7 mouse cellular contexts compared by ENCODE assay signal in the genomic region with DNA sequence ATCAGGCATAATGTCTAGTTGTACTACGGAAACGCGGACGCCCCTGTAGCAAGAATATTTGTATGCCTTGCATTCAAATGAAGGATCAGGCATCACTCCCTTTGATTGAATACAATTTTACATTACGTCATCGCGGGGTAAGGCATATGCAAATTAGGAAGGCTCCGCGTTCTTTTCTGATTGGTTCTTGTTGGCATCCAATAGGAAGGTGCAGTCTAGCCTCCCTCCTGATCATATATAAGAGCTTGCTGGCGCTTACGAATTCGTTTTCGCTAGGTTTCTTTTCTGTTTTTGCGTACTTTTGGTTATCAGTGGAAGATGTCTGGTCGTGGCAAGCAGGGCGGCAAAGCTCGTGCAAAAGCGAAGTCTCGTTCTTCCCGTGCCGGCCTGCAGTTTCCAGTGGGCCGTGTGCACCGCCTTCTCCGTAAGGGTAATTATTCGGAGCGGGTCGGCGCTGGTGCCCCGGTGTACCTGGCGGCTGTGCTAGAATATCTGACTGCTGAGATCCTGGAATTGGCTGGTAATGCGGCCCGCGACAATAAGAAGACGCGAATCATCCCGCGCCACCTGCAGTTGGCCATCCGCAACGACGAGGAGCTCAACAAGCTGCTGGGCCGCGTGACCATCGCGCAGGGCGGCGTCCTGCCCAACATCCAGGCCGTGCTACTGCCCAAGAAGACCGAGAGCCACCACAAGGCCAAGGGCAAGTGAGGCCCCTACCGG. TPM values are rescaled to one million over a fixed set of nuclear protein-coding genes. Genes with fewer than 3 reads are reported as not detected.
A peak's percentile ranks its signal among the peaks of the same experiment; 100 is the strongest.
DNase-seq lines count a peak whose midpoint lies in the region; ATAC-seq lines count a peak whose summit lies in the region.

A gene (plus strand): TSS at position 266 of the 723 bp plus-strand sequence.
A gene (plus strand): TSS at position 266 of the 723 bp plus-strand sequence.

- peak within 1 kb of the TSS; percentile 90 for H3K9ac ChIP-seq in embryonic facial prominence, embryonic 12.5 days
- peak within 1 kb of the TSS; percentile 90 for H3K9ac ChIP-seq in limb, embryonic 11.5 days (ENCODE audit: low read length)
- peak within 1 kb of the TSS; percentile 93 for H3K9ac ChIP-seq in midbrain, embryonic 14.5 days (replicated peaks; ENCODE audit: low read length)

- under 1% methylated on average over 49 of the region's 49 CpGs for WGBS in embryonic facial prominence, embryonic 12.5 days
- under 1% methylated on average over 49 of the region's 49 CpGs for WGBS in limb, embryonic 11.5 days
- WGBS in midbrain, embryonic 14.5 days = under 1% methylated on average over 49 of the region's 49 CpGs

- H3K27me3 ChIP-seq in embryonic facial prominence, embryonic 12.5 days = peaks cover 5% of the 10 kb centered on the region; the same call in 1 of the 2 replicates
- peaks cover 18% of the 10 kb centered on the region; the same call in 1 of the 2 replicates for H3K27me3 ChIP-seq in limb, embryonic 11.5 days (ENCODE audit: control insufficient read depth, insufficient read depth, low read length)
- H3K27me3 ChIP-seq in midbrain, embryonic 14.5 days (ENCODE audit: control insufficient read depth, insufficient read depth, low read length) = no peaks in the 10 kb centered on the region

- no peaks in the 10 kb centered on the region for H3K9me3 ChIP-seq in embryonic facial prominence, embryonic 12.5 days
- H3K9me3 ChIP-seq in limb, embryonic 11.5 days (ENCODE audit: control insufficient read depth, low read length) = no peaks in the 10 kb centered on the region
- H3K9me3 ChIP-seq in midbrain, embryonic 14.5 days (ENCODE audit: control insufficient read depth, low read length) = no peaks in the 10 kb centered on the region

- H3K27ac ChIP-seq in embryonic facial prominence, embryonic 12.5 days = peak within 1 kb of the TSS; percentile 98
- peak within 1 kb of the TSS; percentile 96 for H3K27ac ChIP-seq in limb, embryonic 11.5 days (replicated peaks; ENCODE audit: low read depth, low read length)
- H3K27ac ChIP-seq in midbrain, embryonic 14.5 days (replicated peaks; ENCODE audit: low read depth, low read length) = peak within 1 kb of the TSS; percentile 99

- H3K4me1 ChIP-seq in embryonic facial prominence, embryonic 12.5 days = peaks cover 27% of the 10 kb centered on the region
- peaks cover 18% of the 10 kb centered on the region; the same call in 1 of the 2 replicates for H3K4me1 ChIP-seq in limb, embryonic 11.5 days (ENCODE audit: control insufficient read depth, insufficient read depth, low read length)
- H3K4me1 ChIP-seq in midbrain, embryonic 14.5 days (ENCODE audit: control insufficient read depth, insufficient read depth, low read length) = peaks cover 47% of the 10 kb centered on the region

- DNase-seq in adrenal gland, postnatal 25 days = peak; percentile 72
- peak; percentile 99 for DNase-seq in heart, adult 11 months
- peak; percentile 86 for DNase-seq in kidney, adult 18-20 months
- DNase-seq in limb, embryonic 11.5 days (ENCODE audit: low spot score) = peak; percentile 85
- peak; percentile 99 for DNase-seq in midbrain, embryonic 14.5 days
- peak; percentile 64 to 73 for DNase-seq in spleen, adult 18-20 months

- peak within 1 kb of the TSS; percentile 89 for H3K4me3 ChIP-seq in embryonic facial prominence, embryonic 12.5 days
- H3K4me3 ChIP-seq in limb, embryonic 11.5 days (ENCODE audit: low read depth, low read length) = peak within 1 kb of the TSS; percentile 82
- peak within 1 kb of the TSS; percentile 53 for H3K4me3 ChIP-seq in midbrain, embryonic 14.5 days (replicated peaks; ENCODE audit: low read depth, low read length)

- peaks cover 8% of the 10 kb centered on the region; the same call in 1 of the 2 replicates for H3K36me3 ChIP-seq in embryonic facial prominence, embryonic 12.5 days
- H3K36me3 ChIP-seq in limb, embryonic 11.5 days (ENCODE audit: control insufficient read depth, insufficient read depth, low read length) = no peaks in the 10 kb centered on the region; the same call in 1 of the 2 replicates
- H3K36me3 ChIP-seq in midbrain, embryonic 14.5 days (ENCODE audit: control insufficient read depth, insufficient read depth, low read length) = peaks cover 11% of the 10 kb centered on the region

- ATAC-seq in embryonic facial prominence, embryonic 12.5 days (ENCODE audit: insufficient number of reproducible peaks, insufficient read depth, low FRiP score, low TSS enrichment) = peak; percentile 86
- peak; percentile 91 for ATAC-seq in limb, embryonic 11.5 days (ENCODE audit: insufficient number of reproducible peaks, low FRiP score, low TSS enrichment, low read depth)
- ATAC-seq in midbrain, embryonic 14.5 days (ENCODE audit: low FRiP score, low TSS enrichment) = peak; percentile 92

- peak within 1 kb of the TSS; percentile 90 for H3K4me2 ChIP-seq in embryonic facial prominence, embryonic 12.5 days (replicated peaks)
- peak within 1 kb of the TSS; percentile 89 for H3K4me2 ChIP-seq in limb, embryonic 11.5 days (ENCODE audit: low read depth, severe bottlenecking)
- peak within 1 kb of the TSS; percentile 64 for H3K4me2 ChIP-seq in midbrain, embryonic 14.5 days (ENCODE audit: low read length)

RNA-seq across cellular contexts. Expression of the first gene that starts in this region (rescaled TPM):
- total RNA-seq in adrenal gland, postnatal 25 days (2021) = 21.2 and 25.6 TPM in 2 replicates
- 36.3 and 40.0 TPM in 2 replicates for polyA plus RNA-seq in embryonic facial prominence, embryonic 12.5 days (2016; fragmentation: Nextera tagmentation; extraction: Ambion mirVana)
- polyA plus RNA-seq in limb, embryonic 11.5 days (2014; fragmentation: Nextera tagmentation; extraction: Ambion mirVana) = 17.9 and 19.2 TPM in 2 replicates
- 129 and 130 TPM in 2 replicates for polyA plus RNA-seq in midbrain, embryonic 14.5 days (2014; fragmentation: Nextera tagmentation; extraction: Ambion mirVana)

RNA-seq across cellular contexts. Expression of the second gene that starts in this region (rescaled TPM):
- 0.21 TPM in 1 of 2 replicates, not detected in the other for total RNA-seq in adrenal gland, postnatal 25 days (2021)
- polyA plus RNA-seq in embryonic facial prominence, embryonic 12.5 days (2016; fragmentation: Nextera tagmentation; extraction: Ambion mirVana) = 0.51 and 0.55 TPM in 2 replicates
- polyA plus RNA-seq in limb, embryonic 11.5 days (2014; fragmentation: Nextera tagmentation; extraction: Ambion mirVana) = 0.25 and 0.27 TPM in 2 replicates
- 1.1 and 1.3 TPM in 2 replicates for polyA plus RNA-seq in midbrain, embryonic 14.5 days (2014; fragmentation: Nextera tagmentation; extraction: Ambion mirVana)

Comparison
In these comparisons a context has a peak if more than half of its experiments do, and no peak if none do; other contexts are left out.
1. Peak in every context shown above with its lines: DNase-seq, ATAC-seq, H3K4me3 ChIP-seq and H3K27ac ChIP-seq.